Mouse (Mus musculus): ENCODE measurements around the gene Dnajc24. TPM values are rescaled to one million over a fixed set of nuclear protein-coding genes. Genes with fewer than 3 reads are reported as not detected.

The Dnajc24 gene
- polyA plus RNA-seq (2017; shearing (Covaris generic)) = 45.3 TPM

DNA sequence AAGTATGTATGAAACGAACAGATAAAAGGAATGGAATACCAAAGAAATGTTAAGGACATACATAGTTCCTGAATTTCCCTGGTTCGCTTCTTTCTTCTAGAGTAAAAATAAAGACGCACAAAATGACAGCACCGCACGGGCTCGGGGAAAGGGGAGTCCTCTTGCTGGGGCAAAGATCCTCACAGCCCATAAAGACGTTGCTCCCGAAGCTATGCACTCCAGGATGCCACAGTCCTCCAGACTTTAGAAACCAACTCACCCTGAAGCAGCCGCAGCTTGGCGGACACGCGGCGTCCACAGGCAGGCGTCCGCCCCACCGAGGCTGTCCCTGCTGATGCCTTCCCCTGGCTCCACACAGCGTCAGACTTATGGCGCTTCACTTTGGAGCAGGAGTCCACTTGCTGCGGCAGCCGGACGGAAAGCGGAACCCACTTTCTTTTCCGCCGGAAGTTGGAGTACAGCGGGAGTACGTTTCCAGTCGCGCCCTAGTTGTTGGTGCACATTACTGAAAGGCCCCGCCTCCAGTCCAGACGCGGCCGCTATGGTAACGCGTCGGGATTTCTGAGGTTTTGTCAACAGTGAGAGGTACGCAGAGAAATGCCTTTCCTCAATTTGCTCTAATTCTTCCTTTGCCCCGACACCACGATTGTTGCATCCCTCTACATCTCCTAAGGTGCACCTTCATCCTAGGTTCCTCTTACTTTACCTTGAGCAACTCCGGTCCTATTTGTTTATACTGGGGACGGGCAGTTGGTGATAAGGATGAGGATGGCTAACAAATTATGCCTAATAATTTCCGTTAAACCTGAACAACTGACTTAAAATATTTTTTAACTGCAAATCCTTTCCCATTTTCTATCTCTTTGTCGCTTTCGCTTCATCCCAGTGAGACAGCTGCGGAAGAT lies at the start of gene Dnajc24:
Dnajc24 (minus strand) TSS at position 715 of the 905 bp plus-strand sequence.

Other genes starting within 250 kb of the Dnajc24 start
- gene Elp4, start 99.0 kb downstream of the Dnajc24 start, polyA plus RNA-seq (2017; shearing (Covaris generic)) = 24.3 TPM
- 88.6 TPM for gene Immp1l, start 98.9 kb downstream of the Dnajc24 start, polyA plus RNA-seq (2017; shearing (Covaris generic))

Data from CD4-positive, CD25-positive, alpha-beta regulatory T cell, adult 9 weeks (primary cell).